Mouse (Mus musculus): ENCODE data around the gene Vmn1r83. TPM values are rescaled to one million over a fixed set of nuclear protein-coding genes. Genes with fewer than 3 reads are reported as not detected.

Gene Vmn1r83
- not detected in 2 replicates for polyA plus RNA-seq (2014; fragmentation: Nextera tagmentation; extraction: Ambion mirVana)

DNA sequence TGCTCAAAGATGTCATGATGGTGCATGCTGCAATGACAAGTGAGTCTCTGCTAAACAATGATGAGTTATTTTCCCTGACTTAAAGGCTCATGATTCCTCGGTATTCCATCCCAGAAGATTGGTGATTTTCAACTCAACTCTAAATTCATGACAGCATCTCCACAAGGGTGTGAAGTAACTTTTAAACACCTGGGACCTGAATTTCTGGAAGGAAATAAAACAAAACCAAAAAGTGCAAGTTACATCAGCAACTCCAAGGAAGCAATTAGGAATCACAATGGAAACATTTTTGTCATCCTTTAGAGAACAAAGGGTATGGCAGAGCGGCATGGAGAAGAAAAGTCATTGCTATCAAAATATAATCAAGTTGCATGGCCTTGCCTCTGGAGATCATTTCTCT, at the start of gene Vmn1r83:
Gene Vmn1r83 (minus strand): TSS at position 101 of the 400 bp plus-strand sequence.
- no peak for ATAC-seq (ENCODE audit: low FRiP score)
- WGBS = 81% methylated on average over 2 of the region's 2 CpGs
- Histone ChIP-seq H3K9ac (ENCODE audit: low read depth, low read length) (no peak within 1 kb of the TSS), H3K36me3 (ENCODE audit: control insufficient read depth, insufficient read depth, low read length) (no peaks in the 10 kb centered on the region), H3K27me3 (ENCODE audit: control insufficient read depth, insufficient read depth, low read length) (no peaks in the 10 kb centered on the region), H3K9me3 (ENCODE audit: control insufficient read depth, low read length) (no peaks in the 10 kb centered on the region), H3K4me1 (replicated peaks; ENCODE audit: control insufficient read depth, insufficient read depth, low read length) (no peaks in the 10 kb centered on the region), H3K27ac (ENCODE audit: low read depth, low read length) (no peak within 1 kb of the TSS), H3K4me3 (ENCODE audit: low read depth, low read length) (no peak within 1 kb of the TSS), H3K4me2 (replicated peaks; ENCODE audit: low read depth, low read length) (no peak within 1 kb of the TSS)
- no peak for DNase-seq (ENCODE audit: low spot score)

- Histone ChIP-seq H3K27ac (ENCODE audit: low read depth, low read length) (no peak within 1 kb of the TSS), H3K9me3 (ENCODE audit: control insufficient read depth, low read length) (peaks cover 4% of the 10 kb centered on the region; the same call in 1 of the 2 replicates), H3K36me3 (ENCODE audit: control insufficient read depth, insufficient read depth, low read length) (no peaks in the 10 kb centered on the region), H3K4me3 (ENCODE audit: low read depth, low read length) (no peak within 1 kb of the TSS), H3K4me1 (replicated peaks; ENCODE audit: control insufficient read depth, insufficient read depth, low read length) (no peaks in the 10 kb centered on the region), H3K9ac (ENCODE audit: low read depth, low read length) (no peak within 1 kb of the TSS), H3K27me3 (ENCODE audit: control insufficient read depth, insufficient read depth, low read length) (no peaks in the 10 kb centered on the region), H3K4me2 (replicated peaks; ENCODE audit: low read depth, low read length) (no peak within 1 kb of the TSS)
- no peak for ATAC-seq (ENCODE audit: low FRiP score)
- no peak for DNase-seq (ENCODE audit: low spot score)
- 71% methylated on average over 1 of the region's 1 CpGs for WGBS
These were observed 39.9 kb upstream of the Vmn1r83 start, which contains the start of gene Vmn1r84 for GRCm38 (mm10) chr7:12369173-12369572. TSS of gene Vmn1r84 (minus strand) at chr7:12369273.

GRCm38 (mm10) chr7:12300130-12300529, 29.2 kb downstream of the Vmn1r83 start, which contains the start of gene Vmn1r82:
TSS of gene Vmn1r82 (plus strand) at chr7:12300430.
- no peak within 1 kb of the TSS for H3K27ac ChIP-seq (ENCODE audit: low read depth, low read length)
- no peak within 1 kb of the TSS for H3K4me3 ChIP-seq (ENCODE audit: low read depth, low read length)
- H3K36me3 ChIP-seq (ENCODE audit: control insufficient read depth, insufficient read depth, low read length) = no peaks in the 10 kb centered on the region
- H3K9me3 ChIP-seq (ENCODE audit: control insufficient read depth, low read length) = no peaks in the 10 kb centered on the region; the same call in 1 of the 2 replicates
- ATAC-seq (ENCODE audit: low FRiP score) (no peak), DNase-seq (ENCODE audit: low spot score) (no peak)
- H3K27me3 ChIP-seq (ENCODE audit: control insufficient read depth, insufficient read depth, low read length) = no peaks in the 10 kb centered on the region
- no peak within 1 kb of the TSS for H3K4me2 ChIP-seq (replicated peaks; ENCODE audit: low read depth, low read length)
- no peak within 1 kb of the TSS for H3K9ac ChIP-seq (ENCODE audit: low read depth, low read length)
- 60% methylated on average over 2 of the region's 2 CpGs for WGBS
- no peaks in the 10 kb centered on the region for H3K4me1 ChIP-seq (replicated peaks; ENCODE audit: control insufficient read depth, insufficient read depth, low read length)

Other genes starting within 250 kb of the Vmn1r83 start
- not detected in 2 replicates for gene Vmn1r78, start 179.2 kb downstream of the Vmn1r83 start, polyA plus RNA-seq (2014; fragmentation: Nextera tagmentation; extraction: Ambion mirVana)
- gene Vmn1r79, start 158.2 kb downstream of the Vmn1r83 start, polyA plus RNA-seq (2014; fragmentation: Nextera tagmentation; extraction: Ambion mirVana) = not detected in 2 replicates
- gene Vmn1r80, start 140.2 kb downstream of the Vmn1r83 start, polyA plus RNA-seq (2014; fragmentation: Nextera tagmentation; extraction: Ambion mirVana) = not detected in 2 replicates
- gene Vmn1r81, start 61.2 kb downstream of the Vmn1r83 start, polyA plus RNA-seq (2014; fragmentation: Nextera tagmentation; extraction: Ambion mirVana) = not detected in 2 replicates
- not detected in 2 replicates for gene Vmn1r82, start 29.1 kb downstream of the Vmn1r83 start, polyA plus RNA-seq (2014; fragmentation: Nextera tagmentation; extraction: Ambion mirVana)
- gene Vmn1r84, start 39.8 kb upstream of the Vmn1r83 start, polyA plus RNA-seq (2014; fragmentation: Nextera tagmentation; extraction: Ambion mirVana) = not detected in 2 replicates
- 4.7 and 4.8 TPM in 2 replicates for gene Zfp551, start 93.3 kb upstream of the Vmn1r83 start, polyA plus RNA-seq (2014; fragmentation: Nextera tagmentation; extraction: Ambion mirVana)
- 50.1 and 51.1 TPM in 2 replicates for gene Zfp606, start 148.8 kb upstream of the Vmn1r83 start, polyA plus RNA-seq (2014; fragmentation: Nextera tagmentation; extraction: Ambion mirVana)
- gene 2900092C05Rik, start 183.0 kb upstream of the Vmn1r83 start, polyA plus RNA-seq (2014; fragmentation: Nextera tagmentation; extraction: Ambion mirVana) = not detected in 2 replicates